Mouse (Mus musculus): ENCODE data around the gene Gm4297. TPM values are rescaled to one million over a fixed set of nuclear protein-coding genes. Genes with fewer than 3 reads are reported as not detected.
"Not testable (repeated sequence)": the region's sequence is repeated elsewhere in the genome, so short reads cannot be mapped to it uniquely, and the experiment has no call there.

The Gm4297 gene
- total RNA-seq (2014; rRNA removed; ENCODE audit: low replicate concordance), result not detected in 2 replicates
- not detected in 2 replicates for polyA plus RNA-seq (2015; fragmentation: Nextera tagmentation; extraction: Ambion mirVana)

DNA sequence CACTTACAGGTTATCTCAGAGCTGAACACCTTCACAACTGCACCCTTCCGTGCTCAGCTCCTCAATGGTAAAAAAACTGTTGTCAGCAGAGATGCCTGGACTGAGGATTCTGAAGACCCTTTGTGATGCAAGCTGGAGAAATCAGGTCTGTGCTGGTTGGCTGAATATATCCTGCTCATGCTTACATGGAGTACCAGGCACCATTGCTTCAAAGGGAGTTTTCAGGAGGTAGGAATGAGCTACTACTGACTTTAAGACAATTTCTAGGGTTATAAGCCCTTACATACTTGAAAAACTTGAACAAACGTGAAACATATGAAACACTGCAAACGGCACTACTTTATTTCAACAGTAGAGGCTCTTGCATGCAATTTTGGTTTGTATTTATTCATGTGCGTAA lies at the start of gene Gm4297:
Gene Gm4297 (minus strand): TSS at position 101 of the 400 bp plus-strand sequence.
- DNase-seq (ENCODE audit: low spot score); H3K9ac ChIP-seq (replicated peaks; ENCODE audit: low read depth, low read length); H3K27ac ChIP-seq (ENCODE audit: low read depth); ATAC-seq (ENCODE audit: insufficient read depth, low read depth); H3K36me3 ChIP-seq (replicated peaks; ENCODE audit: control insufficient read depth, insufficient read depth, low read length); H3K9me3 ChIP-seq (replicated peaks; ENCODE audit: control insufficient read depth, low read length); H3K4me1 ChIP-seq (ENCODE audit: control insufficient read depth, insufficient read depth); H3K27me3 ChIP-seq (ENCODE audit: control insufficient read depth, insufficient read depth, low read length); H3K4me2 ChIP-seq (ENCODE audit: low read depth, low read length); H3K4me3 ChIP-seq (ENCODE audit: low read depth, low read length): not testable (repeated sequence)
- WGBS, result 60% methylated on average over 4 of the region's 4 CpGs

Small RNAs within 50 kb of the gene (microRNA-seq; reads per million reads assigned to microRNA genes)
- gene Gm27839, result not detected
- gene Gm27910, result not detected

Other genes with a start within 250 kb of the Gm4297 start
- gene Gm5934, start 74.1 kb downstream of the Gm4297 start, total RNA-seq (2014; rRNA removed; ENCODE audit: low replicate concordance), result not detected in 2 replicates
- gene Gm5934, start 74.1 kb downstream of the Gm4297 start, polyA plus RNA-seq (2015; fragmentation: Nextera tagmentation; extraction: Ambion mirVana), result not detected in 2 replicates
- gene Gm5935, start 200.3 kb upstream of the Gm4297 start, total RNA-seq (2014; rRNA removed; ENCODE audit: low replicate concordance), result not detected in 2 replicates
- not detected in 2 replicates for gene Gm5935, start 200.3 kb upstream of the Gm4297 start, polyA plus RNA-seq (2015; fragmentation: Nextera tagmentation; extraction: Ambion mirVana)

Measured in heart, postnatal 0 days (tissue).